Mouse (Mus musculus) forebrain, embryonic 14.5 days (tissue): ENCODE results near the gene Col27a1. TPM values are rescaled to one million over a fixed set of nuclear protein-coding genes. Genes with fewer than 3 reads are reported as not detected.

Experiments used
- ATAC-seq: fragments of 200-750 bp; cut with Nextera tagmentation; 2 replicates; pipeline ENCODE4 v1.8.0; 2017; ENCODE audit warnings: mild to moderate bottlenecking, moderate library complexity
- DNase-seq: peaks from one replicate; pipeline ENCODE4 v3.0.0-alpha.2; 2015; ENCODE audit warnings: low spot score
- H3K27ac ChIP-seq: fragments of 300-500 bp; sonication (generic); 2 replicates; pipeline ENCODE4 v1.5.1; 2014; ENCODE audit warnings: low read depth, mild to moderate bottlenecking, control low read depth, low read length, moderate library complexity
- H3K27me3 ChIP-seq: fragments of 300-500 bp; sonication (generic); replicated peaks from 2 replicates; pipeline ENCODE4 v1.6.1; 2014; ENCODE audit warnings: low read length, control low read depth, mixed read lengths; ENCODE audit not compliant: control insufficient read depth, insufficient read depth
- H3K36me3 ChIP-seq: fragments of 300-500 bp; sonication (generic); 2 replicates; pipeline ENCODE4 v1.6.1; 2014; ENCODE audit warnings: low read length, control low read depth; ENCODE audit not compliant: control insufficient read depth, insufficient read depth
- H3K4me1 ChIP-seq: fragments of 300-500 bp; sonication (generic); 2 replicates; pipeline ENCODE4 v1.6.1; 2014; ENCODE audit warnings: antibody characterized with exemption, low read length, control low read depth; ENCODE audit not compliant: control insufficient read depth, insufficient read depth
- H3K4me2 ChIP-seq: fragments of 300-500 bp; sonication (generic); 2 replicates; pipeline ENCODE4 v1.6.1; 2014; ENCODE audit warnings: mild to moderate bottlenecking, control low read depth, low read length
- H3K4me3 ChIP-seq: fragments of 300-500 bp; sonication (generic); 2 replicates; pipeline ENCODE4 v1.5.1; 2014; ENCODE audit warnings: low read depth, low read length, control low read depth
- H3K9ac ChIP-seq: fragments of 300-500 bp; sonication (generic); 2 replicates; pipeline ENCODE4 v1.6.1; 2014; ENCODE audit warnings: mild to moderate bottlenecking, low read length, control low read depth, moderate library complexity
- H3K9me3 ChIP-seq: fragments of 300-500 bp; sonication (generic); replicated peaks from 2 replicates; pipeline ENCODE4 v1.6.1; 2016; ENCODE audit warnings: low read length, control low read depth, mixed read lengths; ENCODE audit not compliant: control insufficient read depth
- WGBS: fragments of 180-500 bp; shearing (Covaris S2); extraction: QIAGEN DNeasy Blood & Tissue Kit; methylation state at CpG from one replicate; pipeline ENCODE4 v1.1.7; 2014; 5-methylcytosine and 5-hydroxymethylcytosine counted together
- polyA plus RNA-seq: library from polyadenylated mRNA; unstranded; fragments of >200 nt; fragmentation: Nextera tagmentation; extraction: Ambion mirVana; gene quantifications from 2 replicates; pipeline ENCODE4 v1.2.1, GENCODE M21; 2014

The Col27a1 gene
- polyA plus RNA-seq, 1 experiment from 2014 or later, result 0.57 TPM

DNA sequence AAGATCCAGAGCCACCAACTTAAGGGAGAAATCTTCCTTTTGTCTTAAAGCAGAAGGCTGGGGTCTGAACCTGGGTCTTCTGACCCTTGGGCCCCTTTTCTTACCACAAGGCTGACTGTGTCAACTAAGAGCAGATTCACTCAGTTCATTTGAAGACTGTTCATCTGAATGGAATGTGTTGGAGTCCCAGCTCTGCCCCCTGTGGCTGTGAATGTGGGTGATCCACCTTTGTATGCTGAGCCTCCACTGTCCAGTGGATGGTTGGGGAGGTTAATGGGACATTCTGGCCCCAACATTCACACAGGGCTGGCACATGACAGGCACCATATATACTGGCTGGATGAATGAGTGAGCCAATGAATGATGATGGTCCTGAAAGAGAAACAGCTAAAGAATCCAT is 34.2 kb downstream of the Col27a1 start:
- no peak for ATAC-seq

DNA sequence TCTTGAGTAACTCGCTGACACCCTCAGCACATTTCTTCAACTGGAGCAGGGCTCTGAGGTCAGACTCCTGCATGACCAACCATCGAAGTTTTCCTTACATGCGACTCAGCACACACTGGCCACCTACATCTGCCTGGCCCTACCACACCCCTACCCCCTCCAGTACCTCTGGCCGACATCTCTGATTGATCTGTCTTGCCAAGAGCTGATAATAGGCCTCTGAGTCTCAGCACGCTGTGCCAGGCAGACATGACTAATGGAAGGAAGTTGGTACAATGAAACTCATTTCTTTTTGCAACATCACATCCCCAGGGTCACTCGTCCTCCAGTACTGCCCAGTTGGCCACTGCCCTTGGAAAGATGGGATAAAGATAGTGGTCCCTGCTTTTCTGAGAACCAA is 35.1 kb downstream of the Col27a1 start:
- Histone ChIP-seq H3K9ac (no peak overlapping the region), H3K27ac (no peak overlapping the region), H3K4me1 (no peaks in the 10 kb centered on the region), H3K27me3 (no peaks in the 10 kb centered on the region), H3K9me3 (no peaks in the 10 kb centered on the region), H3K4me3 (no peak overlapping the region), H3K36me3 (no peaks in the 10 kb centered on the region), H3K4me2 (no peak overlapping the region)
- ATAC-seq, result no peak
- no peak for DNase-seq
- WGBS, result 89% methylated on average over 6 of the region's 6 CpGs

More for the DNA sequence above, 34.2 kb downstream of the Col27a1 start:
- no peak for DNase-seq
- Histone ChIP-seq H3K4me2 (no peak overlapping the region), H3K27ac (no peak overlapping the region), H3K4me3 (no peak overlapping the region), H3K9me3 (no peaks in the 10 kb centered on the region), H3K36me3 (no peaks in the 10 kb centered on the region), H3K9ac (no peak overlapping the region), H3K4me1 (no peaks in the 10 kb centered on the region), H3K27me3 (no peaks in the 10 kb centered on the region)

DNA sequence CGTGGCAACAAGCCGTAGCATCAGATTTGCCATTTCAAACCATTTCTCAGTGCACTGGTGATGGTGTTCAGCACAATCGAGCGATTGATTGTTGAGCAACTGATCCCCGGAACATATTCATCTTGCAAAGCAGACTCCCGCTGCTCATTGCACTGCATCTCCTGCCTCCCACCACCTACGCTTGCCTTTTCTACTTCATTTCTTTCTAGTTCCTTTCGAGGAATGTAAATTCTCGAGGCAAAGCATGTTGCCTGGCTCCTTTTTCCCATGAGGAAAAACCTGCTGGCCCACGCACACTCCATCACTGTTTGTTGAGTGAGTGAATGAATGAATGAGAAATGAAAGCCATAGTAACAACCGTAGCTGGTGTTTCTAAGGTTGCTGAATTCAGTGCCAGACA is 38.0 kb downstream of the Col27a1 start:
- Histone ChIP-seq H3K27ac (no peak overlapping the region), H3K4me3 (no peak overlapping the region), H3K27me3 (no peaks in the 10 kb centered on the region), H3K9me3 (no peaks in the 10 kb centered on the region), H3K36me3 (no peaks in the 10 kb centered on the region), H3K9ac (no peak overlapping the region), H3K4me1 (no peaks in the 10 kb centered on the region), H3K4me2 (no peak overlapping the region)
- 90% methylated on average over 11 of the region's 11 CpGs for WGBS
- no peak for DNase-seq
- no peak for ATAC-seq

DNA sequence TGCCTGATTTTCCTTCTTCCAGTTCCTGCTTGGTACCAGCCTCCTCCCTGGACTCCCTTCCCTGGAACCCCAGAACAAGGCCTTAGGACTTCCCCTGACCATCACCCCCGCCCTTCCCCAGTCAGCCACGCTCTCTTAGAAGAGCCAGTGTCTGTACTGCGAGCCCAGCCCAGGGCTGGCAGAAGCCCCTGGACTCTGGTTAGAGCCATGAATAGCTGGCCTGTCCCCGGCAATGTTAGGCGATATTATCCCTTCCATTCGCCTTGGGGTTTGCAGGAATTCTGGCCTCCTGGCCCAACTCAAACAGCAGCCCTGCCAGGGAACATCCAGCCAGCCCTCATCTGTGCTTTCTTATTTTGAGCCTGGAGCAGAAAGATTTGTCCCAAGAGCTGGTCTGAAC is 39.9 kb downstream of the Col27a1 start:
- DNase-seq (no peak), ATAC-seq (no peak)
- Histone ChIP-seq H3K27me3 (no peaks in the 10 kb centered on the region), H3K9me3 (no peaks in the 10 kb centered on the region), H3K36me3 (no peaks in the 10 kb centered on the region), H3K4me2 (no peak overlapping the region), H3K4me1 (no peaks in the 10 kb centered on the region), H3K9ac (no peak overlapping the region), H3K4me3 (no peak overlapping the region), H3K27ac (no peak overlapping the region)
- WGBS, result 92% methylated on average over 6 of the region's 6 CpGs

DNA sequence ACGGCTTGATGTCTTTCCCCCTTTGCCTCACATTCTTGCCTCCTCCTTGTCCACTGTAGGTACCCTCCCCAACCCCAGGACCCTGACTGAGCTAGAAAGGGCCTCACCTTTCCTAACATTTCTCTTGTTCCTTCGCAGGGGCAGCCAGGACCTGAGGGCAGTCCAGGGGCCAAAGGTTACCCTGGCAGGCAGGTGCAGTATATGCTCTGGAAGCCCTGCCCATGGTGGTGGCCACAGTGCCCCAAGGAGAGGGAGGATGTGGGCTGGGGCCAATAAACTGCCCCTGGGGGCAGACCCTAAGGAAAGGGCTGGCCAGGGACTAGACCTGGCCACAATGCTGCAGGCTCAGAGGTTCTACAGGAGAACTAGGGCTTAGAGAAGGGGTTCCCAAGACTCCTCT is 40.3 kb downstream of the Col27a1 start:
- H3K4me1 ChIP-seq, result no peaks in the 10 kb centered on the region
- H3K4me2 ChIP-seq, result no peak overlapping the region
- no peak overlapping the region for H3K27ac ChIP-seq
- no peaks in the 10 kb centered on the region for H3K27me3 ChIP-seq
- H3K4me3 ChIP-seq, result no peak overlapping the region
- ATAC-seq (no peak), DNase-seq (no peak)
- H3K9me3 ChIP-seq, result no peaks in the 10 kb centered on the region
- H3K9ac ChIP-seq, result no peak overlapping the region
- no peaks in the 10 kb centered on the region for H3K36me3 ChIP-seq
- WGBS, result 86% methylated on average over 2 of the region's 2 CpGs

DNA sequence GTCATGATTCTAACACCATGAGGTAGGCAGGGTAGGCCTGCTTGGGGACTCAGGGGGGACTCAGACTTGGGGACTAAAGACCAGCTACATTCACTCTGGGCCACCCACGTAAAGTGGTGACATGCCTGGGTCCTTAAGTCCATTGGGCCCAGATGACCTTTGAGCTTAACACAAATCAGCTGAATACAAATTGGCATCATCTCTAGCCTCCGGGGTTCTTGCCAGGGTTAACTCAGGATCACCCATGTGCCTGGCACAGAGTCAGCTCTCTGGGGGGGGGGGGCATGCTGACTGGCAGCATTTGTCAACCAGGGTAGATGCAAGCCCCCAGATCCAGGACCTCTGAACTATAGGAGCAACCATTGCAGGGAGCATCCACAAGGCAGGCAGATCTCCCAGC is 42.6 kb downstream of the Col27a1 start:
- no peaks in the 10 kb centered on the region for H3K9me3 ChIP-seq
- H3K9ac ChIP-seq, result no peak overlapping the region
- H3K27me3 ChIP-seq, result no peaks in the 10 kb centered on the region
- 0 out of 2 replicates have a peak, but pooled peaks have one; percentile 8 for ATAC-seq
- H3K4me2 ChIP-seq, result no peak overlapping the region
- no peaks in the 10 kb centered on the region for H3K36me3 ChIP-seq
- no peak for DNase-seq
- no peaks in the 10 kb centered on the region for H3K4me1 ChIP-seq
- no peak overlapping the region for H3K27ac ChIP-seq
- H3K4me3 ChIP-seq, result no peak overlapping the region
- 92% methylated on average over 2 of the region's 2 CpGs for WGBS

DNA sequence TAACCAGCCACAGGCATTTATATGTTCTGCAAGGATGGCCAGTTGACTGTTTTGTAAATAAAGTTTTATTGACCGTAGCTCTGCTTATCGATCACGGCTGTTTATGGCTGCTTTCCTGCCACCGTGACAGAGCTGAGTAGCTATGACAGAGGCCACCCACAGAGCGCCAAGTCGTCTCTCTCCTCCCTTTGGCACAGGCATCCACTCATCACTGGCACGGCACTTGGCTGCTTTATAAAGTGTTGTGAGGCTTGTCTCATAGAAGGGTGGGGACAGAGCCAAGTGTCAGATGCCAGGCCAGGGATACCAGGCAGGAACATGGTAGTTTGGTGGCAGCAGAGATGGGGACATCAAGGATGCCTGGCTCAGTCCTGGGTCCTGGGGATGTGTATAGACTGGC is 43.5 kb downstream of the Col27a1 start:
- no peaks in the 10 kb centered on the region for H3K4me1 ChIP-seq
- H3K9ac ChIP-seq, result no peak overlapping the region
- no peaks in the 10 kb centered on the region for H3K27me3 ChIP-seq
- peak; percentile 53 for DNase-seq
- no peaks in the 10 kb centered on the region for H3K36me3 ChIP-seq
- 69% methylated on average over 7 of the region's 7 CpGs for WGBS
- no peaks in the 10 kb centered on the region for H3K9me3 ChIP-seq
- H3K4me2 ChIP-seq, result no peak overlapping the region
- H3K27ac ChIP-seq, result no peak overlapping the region
- H3K4me3 ChIP-seq, result no peak overlapping the region
- ATAC-seq, result no peak

DNA sequence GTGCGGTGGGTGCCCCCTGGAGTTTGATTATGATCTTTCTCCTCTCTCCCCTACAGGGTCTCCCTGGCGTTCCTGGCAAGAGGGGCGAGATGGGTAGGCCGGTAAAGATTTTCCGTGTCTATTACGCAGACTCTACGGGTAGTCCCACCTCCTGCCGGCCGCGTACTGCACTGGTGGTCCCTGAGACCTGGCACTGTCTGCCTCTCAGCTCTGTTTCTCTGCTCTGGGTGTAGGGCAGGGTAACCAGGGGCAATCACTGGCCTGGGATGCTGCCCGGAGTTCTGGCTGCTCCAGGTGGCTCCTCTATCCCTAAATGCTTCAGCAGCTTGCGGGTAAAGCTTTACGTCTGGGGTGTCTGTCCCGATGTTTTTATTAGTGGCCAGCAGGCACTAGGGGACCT is 44.3 kb downstream of the Col27a1 start:
- no peaks in the 10 kb centered on the region for H3K36me3 ChIP-seq
- DNase-seq, result no peak
- no peaks in the 10 kb centered on the region for H3K4me1 ChIP-seq
- H3K9ac ChIP-seq, result no peak overlapping the region
- no peak overlapping the region for H3K4me3 ChIP-seq
- H3K9me3 ChIP-seq, result no peaks in the 10 kb centered on the region
- H3K4me2 ChIP-seq, result no peak overlapping the region
- H3K27me3 ChIP-seq, result no peaks in the 10 kb centered on the region
- H3K27ac ChIP-seq, result no peak overlapping the region
- no peak for ATAC-seq
- WGBS, result 90% methylated on average over 14 of the region's 14 CpGs

DNA sequence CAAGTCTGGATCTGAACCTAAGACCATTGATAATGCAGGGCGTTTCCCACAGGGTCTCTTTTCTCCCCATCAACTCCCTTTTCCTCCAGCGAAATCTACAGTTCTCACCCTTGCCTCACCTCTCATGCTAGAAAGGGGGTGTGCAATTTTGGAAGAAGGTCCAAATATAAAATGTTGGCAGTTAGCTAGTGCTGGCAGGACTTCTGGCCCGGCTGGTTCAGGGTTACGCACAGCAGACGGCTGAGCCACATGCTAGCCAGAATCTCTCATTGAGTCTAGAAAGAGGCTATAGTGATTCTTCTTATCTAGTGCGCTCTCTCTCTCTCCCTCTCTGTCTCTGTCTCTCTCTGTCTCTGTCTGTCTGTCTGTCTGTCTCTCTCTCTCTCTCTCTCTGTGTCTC is 45.3 kb downstream of the Col27a1 start:
- no peaks in the 10 kb centered on the region for H3K36me3 ChIP-seq
- H3K9ac ChIP-seq, result no peak overlapping the region
- WGBS, result 85% methylated on average over 6 of the region's 6 CpGs
- no peak overlapping the region for H3K4me2 ChIP-seq
- no peaks in the 10 kb centered on the region for H3K9me3 ChIP-seq
- no peak overlapping the region for H3K4me3 ChIP-seq
- no peak for DNase-seq
- no peaks in the 10 kb centered on the region for H3K4me1 ChIP-seq
- no peaks in the 10 kb centered on the region for H3K27me3 ChIP-seq
- no peak for ATAC-seq
- no peak overlapping the region for H3K27ac ChIP-seq
